Mouse (Mus musculus) midbrain, embryonic 14.5 days (tissue): Measurements from ENCODE around the gene Ell3. TPM values are rescaled to one million over a fixed set of nuclear protein-coding genes. Genes with fewer than 3 reads are reported as not detected.

Source experiments
- ATAC-seq: fragments of 200-750 bp; cut with Nextera tagmentation; 2 replicates; pipeline ENCODE4 v1.8.0; 2017; ENCODE audit warnings: moderate number of reproducible peaks, moderate library complexity; ENCODE audit not compliant: low FRiP score, low TSS enrichment
- DNase-seq: peaks from one replicate; pipeline ENCODE4 v3.0.0-alpha.2; 2015
- H3K27ac ChIP-seq: fragments of 300-500 bp; sonication (generic); replicated peaks from 2 replicates; pipeline ENCODE4 v1.5.1; 2014; ENCODE audit warnings: mild to moderate bottlenecking, low read depth, low read length, moderate library complexity
- H3K27me3 ChIP-seq: fragments of 300-500 bp; sonication (generic); 2 replicates; pipeline ENCODE4 v1.6.1; 2014; ENCODE audit warnings: low read length, control low read depth, mixed read lengths; ENCODE audit not compliant: control insufficient read depth, insufficient read depth
- H3K36me3 ChIP-seq: fragments of 300-500 bp; sonication (generic); 2 replicates; pipeline ENCODE4 v1.6.1; 2014; ENCODE audit warnings: low read length, control low read depth; ENCODE audit not compliant: control insufficient read depth, insufficient read depth
- H3K4me1 ChIP-seq: fragments of 300-500 bp; sonication (generic); 2 replicates; pipeline ENCODE4 v1.6.1; 2014; ENCODE audit warnings: mild to moderate bottlenecking, antibody characterized with exemption, low read length, control low read depth; ENCODE audit not compliant: control insufficient read depth, insufficient read depth
- H3K4me2 ChIP-seq: fragments of 300-500 bp; sonication (generic); 2 replicates; pipeline ENCODE4 v1.6.1; 2014; ENCODE audit warnings: mild to moderate bottlenecking, low read length, moderate library complexity
- H3K4me3 ChIP-seq: fragments of 300-500 bp; sonication (generic); replicated peaks from 2 replicates; pipeline ENCODE4 v1.5.1; 2014; ENCODE audit warnings: low read depth, low read length
- H3K9ac ChIP-seq: fragments of 300-500 bp; sonication (generic); replicated peaks from 2 replicates; pipeline ENCODE4 v1.6.1; 2014; ENCODE audit warnings: mild to moderate bottlenecking, low read length, moderate library complexity
- H3K9me3 ChIP-seq: fragments of 300-500 bp; sonication (generic); 2 replicates; pipeline ENCODE4 v1.6.1; 2016; ENCODE audit warnings: low read length, control low read depth, mixed read lengths; ENCODE audit not compliant: control insufficient read depth
- WGBS: fragments of 180-500 bp; shearing (Covaris S2); extraction: QIAGEN DNeasy Blood & Tissue Kit; methylation state at CpG from one replicate; pipeline ENCODE4 v1.1.7; 2014; 5-methylcytosine and 5-hydroxymethylcytosine counted together
- polyA plus RNA-seq: library from polyadenylated mRNA; unstranded; fragments of >200 nt; fragmentation: Nextera tagmentation; extraction: Ambion mirVana; gene quantifications from 2 replicates; pipeline ENCODE4 v1.2.1, GENCODE M21; 2014

Ell3 gene
- polyA plus RNA-seq, 1 experiment from 2014 or later = 2.0 TPM

DNA sequence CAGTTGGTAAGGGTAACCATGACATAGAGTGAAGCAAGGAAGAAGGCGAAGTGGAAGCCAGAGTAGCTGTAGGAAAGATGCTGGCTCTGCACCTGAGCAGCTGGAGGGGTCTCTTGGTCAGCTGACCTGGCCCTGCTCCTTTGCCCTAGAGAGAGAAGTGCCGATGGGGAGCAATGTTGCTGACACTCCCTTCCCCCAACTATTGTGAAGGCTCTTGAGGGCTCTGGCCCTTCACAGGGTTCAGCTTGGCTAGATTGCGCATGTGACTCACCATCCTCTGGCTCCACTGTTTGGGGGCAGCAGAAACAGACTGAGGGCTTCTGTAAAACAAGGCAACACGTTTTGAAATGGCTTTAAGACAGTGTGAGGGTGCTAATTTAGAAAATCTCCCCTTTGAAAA, 8.3 kb upstream of the Ell3 start:
- H3K4me3 ChIP-seq = no peak overlapping the region
- H3K4me1 ChIP-seq = peaks cover 18% of the 10 kb centered on the region
- no peaks in the 10 kb centered on the region for H3K9me3 ChIP-seq
- H3K27me3 ChIP-seq = no peaks in the 10 kb centered on the region
- no peak overlapping the region for H3K9ac ChIP-seq
- 91% methylated on average over 4 of the region's 4 CpGs for WGBS
- DNase-seq (no peak), ATAC-seq (no peak)
- no peak overlapping the region for H3K27ac ChIP-seq
- no peak overlapping the region for H3K4me2 ChIP-seq
- peaks cover 24% of the 10 kb centered on the region for H3K36me3 ChIP-seq

DNA sequence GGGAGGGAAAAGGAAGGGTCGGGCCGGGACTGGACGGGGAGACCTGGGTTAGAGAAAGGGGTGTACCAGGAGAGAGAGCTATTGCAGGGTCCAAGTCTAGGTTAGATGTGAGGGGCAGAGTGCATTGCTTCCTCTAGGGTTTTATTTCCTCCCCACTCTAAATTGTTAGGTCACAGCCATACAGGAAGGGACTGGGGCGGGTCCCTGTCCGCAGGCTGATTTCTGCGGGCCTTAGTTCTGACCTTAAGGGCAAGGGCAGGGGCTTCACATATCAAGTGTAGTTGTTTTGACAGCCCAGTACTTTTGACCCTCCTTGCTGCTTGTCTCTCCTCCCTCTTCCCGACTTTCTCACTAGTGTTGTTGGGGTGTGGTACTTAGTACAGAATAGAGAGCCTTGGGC, 6.0 kb upstream of the Ell3 start:
- 4% methylated on average over 7 of the region's 7 CpGs for WGBS
- peak overlapping the region; percentile 97 for H3K4me3 ChIP-seq
- no peaks in the 10 kb centered on the region for H3K9me3 ChIP-seq
- peaks cover 24% of the 10 kb centered on the region for H3K36me3 ChIP-seq
- H3K27ac ChIP-seq = peak overlapping the region; percentile 93
- no peaks in the 10 kb centered on the region for H3K27me3 ChIP-seq
- H3K9ac ChIP-seq = peak overlapping the region; percentile 80
- H3K4me2 ChIP-seq = peak overlapping the region; percentile 61
- DNase-seq (no peak), ATAC-seq (no peak)
- H3K4me1 ChIP-seq = peaks cover 12% of the 10 kb centered on the region

DNA sequence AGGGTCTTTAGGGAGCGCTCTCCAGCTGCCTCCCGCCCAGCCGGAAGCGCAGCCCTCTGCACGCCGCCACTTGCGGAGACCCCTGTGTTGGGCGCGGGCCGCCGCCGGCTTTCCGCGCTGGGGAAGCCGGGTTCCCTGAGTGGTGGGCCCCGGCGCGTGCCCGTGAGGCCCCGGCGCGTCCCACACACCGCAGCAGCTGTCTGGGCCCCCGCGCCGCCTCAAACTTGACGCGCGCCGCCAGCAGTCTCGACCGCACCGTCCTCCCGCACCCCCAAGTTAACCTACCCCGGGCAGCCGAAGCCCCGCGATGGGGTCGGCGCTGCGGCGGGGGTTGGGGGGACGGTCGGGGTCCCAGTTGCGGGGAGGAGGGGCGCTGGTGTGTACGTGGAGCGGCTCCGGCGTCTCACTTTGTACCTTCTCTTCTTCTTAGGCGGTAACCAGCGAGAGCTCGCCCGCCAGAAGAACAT, 5.5 kb upstream of the Ell3 start:
- H3K4me3 ChIP-seq = peak overlapping the region; percentile 97
- peaks cover 23% of the 10 kb centered on the region for H3K36me3 ChIP-seq
- under 1% methylated on average over 37 of the region's 54 CpGs for WGBS
- no peaks in the 10 kb centered on the region for H3K27me3 ChIP-seq
- no peaks in the 10 kb centered on the region for H3K9me3 ChIP-seq
- H3K27ac ChIP-seq = peak overlapping the region; percentile 93
- DNase-seq (no peak), ATAC-seq (peak; percentile 72)
- H3K9ac ChIP-seq = peak overlapping the region; percentile 80
- peak overlapping the region; percentile 61 for H3K4me2 ChIP-seq
- H3K4me1 ChIP-seq = peaks cover 12% of the 10 kb centered on the region

DNA sequence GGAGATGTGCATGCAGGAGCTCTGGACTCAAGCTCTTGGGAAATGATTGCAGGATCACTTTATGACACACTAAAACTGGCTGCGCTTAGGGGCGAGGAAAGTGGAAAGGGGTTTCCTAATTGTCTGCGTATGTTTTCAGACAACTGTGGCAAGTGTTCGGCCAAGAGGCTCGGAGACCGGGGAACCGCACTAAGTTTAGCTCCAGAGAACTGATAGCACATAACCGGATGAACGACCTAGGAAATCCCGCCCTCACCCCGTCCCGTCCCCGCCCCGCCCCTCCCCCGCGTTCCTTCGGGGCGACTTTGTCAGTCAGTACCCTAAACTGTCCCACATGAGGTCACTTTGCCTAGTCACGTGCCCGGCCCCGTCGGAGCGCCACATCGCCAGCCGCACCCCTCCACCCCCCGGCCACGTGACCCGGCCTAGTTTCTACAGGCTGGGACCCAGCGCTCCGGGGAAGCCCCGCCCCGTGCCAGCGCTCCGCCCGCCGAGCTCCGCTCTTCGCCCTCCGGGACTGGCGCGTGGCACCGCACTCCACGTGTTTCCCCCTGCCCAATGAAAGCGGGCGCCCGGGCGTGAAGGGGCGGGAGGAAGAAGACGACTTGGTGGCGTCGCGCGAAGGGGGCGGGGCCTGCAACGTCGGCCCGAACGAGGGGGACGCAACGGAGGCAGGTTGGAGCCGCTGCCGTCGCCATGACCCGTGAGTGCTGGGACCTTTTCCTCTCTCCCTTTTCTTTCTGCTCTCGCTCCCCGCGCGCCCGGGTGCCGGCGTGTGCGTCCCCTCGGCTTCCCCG, 4.9 kb upstream of the Ell3 start, which contains the start of gene Serf2:
Gene Serf2 (plus strand): TSS at position 457 of the 797 bp plus-strand sequence.
- Histone ChIP-seq H3K36me3 (peaks cover 20% of the 10 kb centered on the region), H3K27me3 (no peaks in the 10 kb centered on the region), H3K9ac (peak within 1 kb of the TSS; percentile 80), H3K4me2 (peak within 1 kb of the TSS; percentile 61), H3K9me3 (no peaks in the 10 kb centered on the region), H3K27ac (peak within 1 kb of the TSS; percentile 93), H3K4me3 (peak within 1 kb of the TSS; percentile 97), H3K4me1 (peaks cover 12% of the 10 kb centered on the region)
- DNase-seq (peak; percentile 99), ATAC-seq (peak; percentile 100)
- under 1% methylated on average over 74 of the region's 74 CpGs for WGBS

DNA sequence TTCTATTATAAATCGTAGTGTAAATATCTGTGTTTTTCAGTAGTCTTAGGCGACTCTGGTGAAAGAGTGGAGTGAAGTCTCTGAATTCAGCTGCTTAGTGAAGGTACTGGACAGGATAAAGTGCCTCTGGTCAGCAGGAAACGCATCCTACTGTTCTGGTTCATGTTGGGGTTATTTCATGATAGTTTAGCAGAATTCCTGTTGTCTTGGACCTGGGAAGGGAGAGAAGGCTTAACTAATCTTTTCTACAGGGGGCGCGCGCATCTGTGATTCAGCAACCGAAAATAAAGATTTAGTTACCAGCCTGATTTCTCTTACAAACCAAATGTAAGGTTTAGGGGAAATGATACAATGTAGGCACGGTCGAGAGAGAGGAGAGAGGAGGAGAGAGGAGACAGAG, 4.1 kb upstream of the Ell3 start:
- Histone ChIP-seq H3K4me1 (peaks cover 12% of the 10 kb centered on the region), H3K36me3 (peaks cover 18% of the 10 kb centered on the region), H3K27me3 (0 out of 2 replicates have a peak, but pooled peaks cover 1% of the 10 kb centered on the region), H3K27ac (0 out of 2 replicates have a peak overlapping the region, but pooled peaks have one; percentile 55), H3K4me3 (peak overlapping the region; percentile 97), H3K4me2 (peak overlapping the region; percentile 61), H3K9me3 (no peaks in the 10 kb centered on the region), H3K9ac (0 out of 2 replicates have a peak overlapping the region, but pooled peaks have one; percentile 50)
- ATAC-seq (no peak), DNase-seq (peak; percentile 56)
- WGBS = 14% methylated on average over 9 of the region's 9 CpGs

DNA sequence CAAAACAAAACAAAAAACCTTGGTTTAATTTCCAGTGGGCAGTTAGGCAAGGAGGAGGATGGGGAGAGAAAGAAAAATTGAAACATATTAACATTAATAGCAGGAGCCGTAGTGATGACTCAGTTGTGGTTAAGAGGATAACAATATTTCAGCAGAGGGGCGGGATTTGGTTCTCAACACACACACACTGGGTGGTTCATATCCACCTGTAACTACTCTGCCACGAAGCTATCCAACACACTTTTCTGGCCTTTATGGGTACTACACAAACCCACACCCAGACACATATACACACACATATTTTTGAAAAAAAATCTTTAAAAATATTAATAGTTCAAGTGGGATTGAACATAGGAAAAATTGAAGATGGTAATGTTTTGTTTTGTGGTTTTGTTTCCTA, 2.9 kb upstream of the Ell3 start:
- no peak overlapping the region for H3K4me3 ChIP-seq
- no peak overlapping the region for H3K27ac ChIP-seq
- no peak overlapping the region for H3K9ac ChIP-seq
- DNase-seq (no peak), ATAC-seq (no peak)
- H3K9me3 ChIP-seq = no peaks in the 10 kb centered on the region
- peaks cover 12% of the 10 kb centered on the region for H3K27me3 ChIP-seq
- no peak overlapping the region for H3K4me2 ChIP-seq
- WGBS = 95% methylated on average over 3 of the region's 3 CpGs
- H3K4me1 ChIP-seq = peaks cover 20% of the 10 kb centered on the region
- H3K36me3 ChIP-seq = peaks cover 7% of the 10 kb centered on the region; the same call in 1 of the 2 replicates

DNA sequence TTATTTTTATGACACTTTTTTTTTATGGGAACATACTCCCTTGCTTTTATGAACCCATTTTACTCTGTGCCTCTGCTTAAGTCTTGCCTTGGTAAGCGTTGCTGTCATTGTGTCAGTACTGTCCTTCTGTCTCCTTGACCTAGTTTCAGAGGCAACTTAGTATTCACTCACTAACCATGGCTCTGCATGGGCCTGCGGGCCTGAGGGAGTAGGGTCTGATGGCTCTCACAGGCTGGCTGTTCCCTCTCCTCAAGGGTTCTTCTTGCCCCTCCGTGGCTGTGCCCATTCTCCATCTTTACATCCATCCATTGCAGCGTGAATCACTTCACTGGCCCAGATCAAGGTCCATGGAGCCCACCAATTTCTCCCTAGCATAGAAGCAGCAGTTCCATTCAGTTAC, 2.4 kb upstream of the Ell3 start:
- WGBS = 80% methylated on average over 4 of the region's 4 CpGs
- H3K4me2 ChIP-seq = no peak overlapping the region
- ATAC-seq (no peak), DNase-seq (no peak)
- H3K9ac ChIP-seq = no peak overlapping the region
- no peak overlapping the region for H3K4me3 ChIP-seq
- no peaks in the 10 kb centered on the region for H3K9me3 ChIP-seq
- peaks cover 17% of the 10 kb centered on the region for H3K27me3 ChIP-seq
- H3K4me1 ChIP-seq = peaks cover 22% of the 10 kb centered on the region
- no peak overlapping the region for H3K27ac ChIP-seq
- peaks cover 5% of the 10 kb centered on the region; the same call in 1 of the 2 replicates for H3K36me3 ChIP-seq

DNA sequence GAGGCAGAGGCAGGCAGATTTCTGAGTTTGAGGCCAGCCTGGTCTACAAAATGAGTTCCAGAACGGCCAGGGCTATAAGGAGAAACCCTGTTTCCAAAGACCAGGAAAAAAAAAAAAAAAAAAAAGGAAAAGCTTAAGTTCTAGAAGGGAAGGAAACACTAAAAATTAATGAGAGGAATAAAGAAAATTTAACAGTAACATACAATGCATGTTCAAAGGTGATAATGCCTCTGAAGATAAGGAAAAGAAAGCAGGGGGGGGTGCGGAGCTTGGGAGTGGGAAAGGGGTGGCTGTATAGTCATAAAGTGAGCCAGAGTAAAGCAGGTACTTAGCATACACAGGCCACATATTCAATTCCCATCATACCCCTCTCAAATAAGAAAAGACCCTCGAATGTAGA, 1.0 kb upstream of the Ell3 start:
- Histone ChIP-seq H3K27me3 (peaks cover 25% of the 10 kb centered on the region), H3K9ac (no peak overlapping the region), H3K4me1 (peaks cover 11% of the 10 kb centered on the region), H3K36me3 (no peaks in the 10 kb centered on the region), H3K4me2 (no peak overlapping the region), H3K4me3 (no peak overlapping the region), H3K27ac (no peak overlapping the region), H3K9me3 (no peaks in the 10 kb centered on the region)
- DNase-seq (no peak), ATAC-seq (no peak)
- 91% methylated on average over 3 of the region's 3 CpGs for WGBS

DNA sequence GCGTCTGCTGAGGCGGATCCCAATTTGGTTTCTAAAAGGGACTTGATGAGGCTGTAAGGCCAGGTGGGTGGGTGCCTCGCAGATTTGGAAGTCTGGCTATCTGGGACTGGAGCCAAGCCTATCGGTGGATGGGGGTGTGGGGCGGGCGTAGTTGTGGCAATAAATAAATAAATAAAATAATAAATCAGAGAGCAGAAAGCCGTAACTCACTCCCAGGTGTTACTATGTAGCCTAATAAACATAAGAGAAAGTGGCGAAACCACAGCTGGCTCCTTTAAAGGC, 1.1 kb downstream of the Ell3 start:
- 23% methylated on average over 8 of the region's 8 CpGs for WGBS
- no peak overlapping the region for H3K27ac ChIP-seq
- H3K4me2 ChIP-seq = peak overlapping the region; percentile 48

More for the DNA sequence above, 1.1 kb downstream of the Ell3 start:
- DNase-seq = no peak
- H3K4me3 ChIP-seq = no peak overlapping the region
- H3K36me3 ChIP-seq = peaks cover 19% of the 10 kb centered on the region
- peaks cover 25% of the 10 kb centered on the region for H3K27me3 ChIP-seq
- no peak for ATAC-seq
- no peaks in the 10 kb centered on the region for H3K9me3 ChIP-seq
- peaks cover 10% of the 10 kb centered on the region; the same call in 1 of the 2 replicates for H3K4me1 ChIP-seq
- H3K9ac ChIP-seq = no peak overlapping the region
